Mouse (Mus musculus) thymus, adult 2 months (tissue): Measurements from ENCODE around the gene Sh3rf1. TPM values are rescaled to one million over a fixed set of nuclear protein-coding genes. Genes with fewer than 3 reads are reported as not detected.

ENCODE experiments used
- DNase-seq: peaks from one replicate; pipeline ENCODE4 v3.0.0; 2021
- H3K27ac ChIP-seq: fragments of 200-500 bp; 2 replicates; pipeline ENCODE4 v1.5.1; 2012; ENCODE audit warnings: low read length, control low read depth; ENCODE audit not compliant: control insufficient read depth, insufficient read depth
- H3K27me3 ChIP-seq: fragments of 200-500 bp; 2 replicates; pipeline ENCODE4 v1.6.1; 2012; ENCODE audit warnings: mild to moderate bottlenecking, low read length, moderate library complexity, mixed read lengths; ENCODE audit not compliant: control insufficient read depth, insufficient read depth
- H3K36me3 ChIP-seq: fragments of 200-500 bp; 2 replicates; pipeline ENCODE4 v1.6.1; 2012; ENCODE audit warnings: mild to moderate bottlenecking, low read length, moderate library complexity; ENCODE audit not compliant: control insufficient read depth, insufficient read depth
- H3K4me1 ChIP-seq: fragments of 200-500 bp; replicated peaks from 2 replicates; pipeline ENCODE4 v1.6.1; 2012; ENCODE audit warnings: low read length; ENCODE audit not compliant: control insufficient read depth, insufficient read depth
- H3K4me3 ChIP-seq: fragments of 200-500 bp; 2 replicates; pipeline ENCODE4 v1.5.1; 2012; ENCODE audit warnings: mild to moderate bottlenecking, low read length, control low read depth, moderate library complexity; ENCODE audit not compliant: control insufficient read depth, insufficient read depth
- CTCF ChIP-seq: fragments of 200-500 bp; IDR thresholded peaks from 2 replicates; pipeline ENCODE4 v1.5.1; 2012; ENCODE audit warnings: mild to moderate bottlenecking, control low read depth, low read length, moderate library complexity, borderline replicate concordance; ENCODE audit not compliant: control insufficient read depth, poor library complexity, insufficient read depth; ENCODE audit errors: extremely low read depth
- POLR2A ChIP-seq: fragments of 200-500 bp; IDR thresholded peaks from 2 replicates; pipeline ENCODE4 v1.6.1; 2012; ENCODE audit warnings: mild to moderate bottlenecking, low read length, control low read depth, moderate library complexity; ENCODE audit not compliant: control insufficient read depth, poor library complexity, insufficient read depth; ENCODE audit errors: extremely low read depth
- WGBS: fragments of 180-500 bp; shearing (Covaris S2); methylation state at CpG from one replicate; pipeline ENCODE4 v1.1.7; 2018; 5-methylcytosine and 5-hydroxymethylcytosine counted together
- polyA plus RNA-seq: library from polyadenylated mRNA; depleted of rRNA; stranded (reverse); fragments of >200 nt; gene quantifications from 2 replicates; pipeline ENCODE4 v1.2.3, GENCODE M21; 2012

Gene Sh3rf1
- polyA plus RNA-seq, 1 experiment: 7.6 TPM

GRCm38 (mm10) chr8:61230881-61231755 lies 7.4 kb downstream of the Sh3rf1 start:
- H3K4me1 ChIP-seq: 0 out of 2 replicates have a peak, but pooled peaks cover 3% of the 10 kb centered on the region
- H3K4me3 ChIP-seq: no peak overlapping the region
- H3K27ac ChIP-seq: no peak overlapping the region
- no peaks in the 10 kb centered on the region for H3K27me3 ChIP-seq
- no peak for TF ChIP-seq POLR2A
- no peak for TF ChIP-seq CTCF
- no peaks in the 10 kb centered on the region for H3K36me3 ChIP-seq
- WGBS: 95% methylated on average over 11 of the region's 11 CpGs
- DNase-seq: no peak

DNA sequence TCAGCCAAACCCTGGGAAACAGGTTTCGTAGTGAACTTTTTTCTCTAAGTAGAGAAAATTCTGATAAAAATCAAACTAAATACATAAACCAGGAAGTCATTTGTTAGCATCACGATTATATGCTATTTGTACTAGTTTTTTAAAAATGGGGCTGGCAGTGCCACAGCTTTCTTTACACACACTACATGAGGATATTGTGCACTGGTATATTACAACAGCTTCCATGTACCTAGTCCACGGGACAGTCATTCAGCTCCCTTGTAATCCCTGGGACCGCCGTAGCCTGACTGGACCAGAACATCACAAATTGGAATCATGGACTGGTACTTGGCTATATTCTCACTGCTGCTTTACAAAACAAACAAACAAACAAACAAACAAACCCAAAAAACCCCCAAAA lies 11.8 kb downstream of the Sh3rf1 start:
- TF ChIP-seq CTCF (no peak), POLR2A (no peak)
- no peaks in the 10 kb centered on the region for H3K27me3 ChIP-seq
- WGBS: 87% methylated on average over 5 of the region's 5 CpGs
- H3K4me1 ChIP-seq: 0 out of 2 replicates have a peak, but pooled peaks cover 3% of the 10 kb centered on the region
- DNase-seq: no peak
- no peak overlapping the region for H3K4me3 ChIP-seq
- no peaks in the 10 kb centered on the region for H3K36me3 ChIP-seq
- H3K27ac ChIP-seq: no peak overlapping the region

DNA sequence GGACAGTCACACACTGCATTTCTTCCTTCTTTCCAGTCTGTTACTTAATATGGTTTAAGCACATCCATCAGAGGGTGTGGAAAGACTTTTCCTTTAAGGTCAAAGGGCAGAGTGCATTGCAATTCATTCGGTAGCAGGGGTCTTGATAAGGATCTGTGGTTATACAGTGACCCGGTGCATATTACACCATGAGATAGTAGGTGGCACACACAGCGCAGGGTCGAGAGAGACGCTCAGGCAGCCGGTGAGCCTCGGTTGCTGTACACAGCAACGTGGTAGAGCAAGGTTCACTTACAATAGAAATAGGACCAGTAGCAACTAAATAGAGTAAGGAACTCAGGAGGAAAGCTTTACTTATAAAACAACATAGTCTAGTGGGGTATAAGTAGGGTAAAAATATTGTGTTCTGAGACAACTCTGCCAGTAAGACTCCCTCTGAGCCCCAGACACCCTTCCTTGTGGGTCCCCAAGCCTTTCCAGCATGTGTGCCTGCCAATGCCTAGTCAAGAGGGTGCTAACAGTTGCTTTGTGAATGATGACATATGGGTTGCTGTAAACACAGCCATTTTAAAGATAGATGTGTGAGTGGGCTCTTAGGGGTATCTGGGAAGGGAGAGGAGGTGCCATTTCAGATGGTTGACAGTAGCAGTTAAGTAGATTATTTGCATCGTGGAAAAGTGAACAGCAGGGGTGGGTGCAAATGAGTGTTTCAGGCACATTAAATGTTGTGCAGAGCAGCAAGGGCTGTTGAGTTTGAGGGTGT lies 13.0 kb downstream of the Sh3rf1 start:
- Histone ChIP-seq H3K4me3 (no peak overlapping the region), H3K4me1 (0 out of 2 replicates have a peak, but pooled peaks cover 3% of the 10 kb centered on the region), H3K36me3 (no peaks in the 10 kb centered on the region), H3K27ac (no peak overlapping the region), H3K27me3 (no peaks in the 10 kb centered on the region)
- no peak for DNase-seq
- TF ChIP-seq POLR2A: no peak
- TF ChIP-seq CTCF: no peak
- 73% methylated on average over 9 of the region's 9 CpGs for WGBS

GRCm38 (mm10) chr8:61239576-61239975 lies 15.9 kb downstream of the Sh3rf1 start:
- no peak for DNase-seq
- Histone ChIP-seq H3K4me3 (no peak overlapping the region), H3K36me3 (no peaks in the 10 kb centered on the region), H3K27ac (no peak overlapping the region), H3K4me1 (no peaks in the 10 kb centered on the region), H3K27me3 (no peaks in the 10 kb centered on the region)
- WGBS: 47% methylated on average over 3 of the region's 3 CpGs
- TF ChIP-seq POLR2A (no peak), CTCF (no peak)

- TF ChIP-seq POLR2A (no peak), CTCF (no peak)
- Histone ChIP-seq H3K27me3 (no peaks in the 10 kb centered on the region), H3K4me1 (no peaks in the 10 kb centered on the region), H3K36me3 (no peaks in the 10 kb centered on the region), H3K27ac (no peak overlapping the region), H3K4me3 (no peak overlapping the region)
- no peak for DNase-seq
- WGBS: 97% methylated on average over 8 of the region's 8 CpGs
Measured at GRCm38 (mm10) chr8:61241229-61241628, 17.6 kb downstream of the Sh3rf1 start.

DNA sequence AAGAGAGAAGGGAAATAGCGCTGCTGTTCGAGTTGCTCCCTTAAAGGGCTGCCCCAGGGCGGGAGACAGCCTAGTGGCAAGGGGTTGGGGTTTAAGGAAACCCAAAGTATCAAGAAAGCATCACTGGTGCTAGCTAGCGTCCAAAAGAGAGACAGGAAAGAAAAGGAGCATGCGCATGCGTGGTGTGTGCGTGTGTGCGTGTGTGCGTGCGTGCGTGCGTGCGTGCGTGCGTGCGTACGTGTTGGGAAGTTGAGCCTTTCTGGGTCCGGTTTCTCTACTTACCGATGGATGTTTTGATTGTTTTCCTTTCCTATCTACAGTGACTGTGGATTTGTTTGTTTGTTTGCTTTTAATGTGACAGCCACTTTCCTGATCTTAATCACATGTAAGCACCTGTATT lies 19.2 kb downstream of the Sh3rf1 start:
- H3K4me3 ChIP-seq: no peak overlapping the region
- no peak overlapping the region for H3K27ac ChIP-seq
- no peak for TF ChIP-seq CTCF
- H3K36me3 ChIP-seq: no peaks in the 10 kb centered on the region
- no peak for DNase-seq
- WGBS: 97% methylated on average over 19 of the region's 19 CpGs
- H3K4me1 ChIP-seq: no peaks in the 10 kb centered on the region
- H3K27me3 ChIP-seq: no peaks in the 10 kb centered on the region
